Mouse (Mus musculus) liver, postnatal 0 days (tissue): Measurements from ENCODE around the gene Ttc33.

Source experiments
- CTCF ChIP-seq: sonication (generic); IDR thresholded peaks from 2 replicates; pipeline ENCODE4 v1.5.1; 2016; ENCODE audit warnings: antibody characterized with exemption, low read depth
- EP300 ChIP-seq: IDR thresholded peaks from 2 replicates; pipeline ENCODE4 v1.6.1; 2016; ENCODE audit warnings: antibody characterized with exemption, low read depth, mild to moderate bottlenecking

- TF ChIP-seq CTCF (no peak), EP300 (no peak)
Observed at GRCm38 (mm10) chr15:5186293-5186675, 959 bp downstream of the Ttc33 start.
